Mouse (Mus musculus) hindbrain, embryonic 12.5 days (tissue): ENCODE data around the gene Kcnma1. TPM values are rescaled to one million over a fixed set of nuclear protein-coding genes. Genes with fewer than 3 reads are reported as not detected.

Experiments
- ATAC-seq: fragments of 200-750 bp; cut with Nextera tagmentation; 2 replicates; pipeline ENCODE4 v1.8.0; 2017; ENCODE audit warnings: moderate TSS enrichment; ENCODE audit not compliant: low FRiP score
- H3K27ac ChIP-seq: fragments of 300-500 bp; sonication (generic); 2 replicates; pipeline ENCODE4 v1.5.1; 2016; ENCODE audit warnings: mild to moderate bottlenecking
- H3K27me3 ChIP-seq: fragments of 300-500 bp; sonication (generic); 2 replicates; pipeline ENCODE4 v1.6.1; 2016; ENCODE audit warnings: mild to moderate bottlenecking
- H3K36me3 ChIP-seq: fragments of 300-500 bp; sonication (generic); 2 replicates; pipeline ENCODE4 v1.6.1; 2016; ENCODE audit warnings: mild to moderate bottlenecking
- H3K4me1 ChIP-seq: fragments of 300-500 bp; sonication (generic); 2 replicates; pipeline ENCODE4 v1.6.1; 2016
- H3K4me2 ChIP-seq: fragments of 300-500 bp; sonication (generic); replicated peaks from 2 replicates; pipeline ENCODE4 v1.6.1; 2016; ENCODE audit warnings: mild to moderate bottlenecking
- H3K4me3 ChIP-seq: fragments of 300-500 bp; sonication (generic); 2 replicates; pipeline ENCODE4 v1.5.1; 2016; ENCODE audit warnings: mild to moderate bottlenecking
- H3K9ac ChIP-seq: fragments of 300-500 bp; sonication (generic); 2 replicates; pipeline ENCODE4 v1.6.1; 2016; ENCODE audit warnings: mild to moderate bottlenecking, moderate library complexity
- H3K9me3 ChIP-seq: fragments of 300-500 bp; sonication (generic); replicated peaks from 2 replicates; pipeline ENCODE4 v1.6.1; 2016; ENCODE audit warnings: mild to moderate bottlenecking
- WGBS: fragments of 180-500 bp; shearing (Covaris S2); methylation state at CpG from one replicate; pipeline ENCODE4 v1.1.7; 2016; 5-methylcytosine and 5-hydroxymethylcytosine counted together
- polyA plus RNA-seq: library from polyadenylated mRNA; unstranded; fragments of >200 nt; fragmentation: Nextera tagmentation; extraction: Ambion mirVana; gene quantifications from 2 replicates; pipeline ENCODE4 v1.2.1, GENCODE M21; 2016

Gene Kcnma1
- polyA plus RNA-seq, 1 experiment from 2014 or later: 5.0 TPM

GRCm38 (mm10) chr14:23602054-23602453 lies 412.2 kb downstream of the Kcnma1 start:
- Histone ChIP-seq H3K9ac (no peak overlapping the region), H3K4me3 (no peak overlapping the region), H3K27ac (no peak overlapping the region), H3K4me1 (no peaks in the 10 kb centered on the region), H3K9me3 (no peaks in the 10 kb centered on the region), H3K4me2 (no peak overlapping the region), H3K36me3 (no peaks in the 10 kb centered on the region), H3K27me3 (no peaks in the 10 kb centered on the region)
- no peak for ATAC-seq
- WGBS: 80% methylated on average over 2 of the region's 2 CpGs

- 0 out of 2 replicates have a peak, but pooled peaks cover 3% of the 10 kb centered on the region for H3K4me1 ChIP-seq
- no peak overlapping the region for H3K4me2 ChIP-seq
- H3K36me3 ChIP-seq: no peaks in the 10 kb centered on the region
- 88% methylated on average over 5 of the region's 5 CpGs for WGBS
- no peak overlapping the region for H3K27ac ChIP-seq
- no peak overlapping the region for H3K4me3 ChIP-seq
- no peak overlapping the region for H3K9ac ChIP-seq
- ATAC-seq: no peak
- H3K27me3 ChIP-seq: no peaks in the 10 kb centered on the region
- no peaks in the 10 kb centered on the region for H3K9me3 ChIP-seq
These were observed 419.7 kb downstream of the Kcnma1 start for GRCm38 (mm10) chr14:23594629-23595028.

GRCm38 (mm10) chr14:23592826-23593447 lies 421.4 kb downstream of the Kcnma1 start:
- ATAC-seq: no peak; the same call in 1 of the 2 replicates
- no peak overlapping the region for H3K9ac ChIP-seq
- H3K27ac ChIP-seq: no peak overlapping the region
- H3K27me3 ChIP-seq: no peaks in the 10 kb centered on the region
- 0 out of 2 replicates have a peak, but pooled peaks cover 3% of the 10 kb centered on the region for H3K4me1 ChIP-seq
- no peaks in the 10 kb centered on the region for H3K9me3 ChIP-seq
- 22% methylated on average over 6 of the region's 6 CpGs for WGBS
- no peak overlapping the region for H3K4me3 ChIP-seq
- no peak overlapping the region for H3K4me2 ChIP-seq
- H3K36me3 ChIP-seq: no peaks in the 10 kb centered on the region

- no peaks in the 10 kb centered on the region for H3K36me3 ChIP-seq
- 64% methylated on average over 7 of the region's 7 CpGs for WGBS
- H3K9me3 ChIP-seq: no peaks in the 10 kb centered on the region
- no peaks in the 10 kb centered on the region for H3K27me3 ChIP-seq
- no peak overlapping the region for H3K4me3 ChIP-seq
- no peak overlapping the region for H3K27ac ChIP-seq
- ATAC-seq: no peak
- no peak overlapping the region for H3K4me2 ChIP-seq
- H3K4me1 ChIP-seq: 0 out of 2 replicates have a peak, but pooled peaks cover 3% of the 10 kb centered on the region
- H3K9ac ChIP-seq: no peak overlapping the region
These were observed 424.4 kb downstream of the Kcnma1 start for GRCm38 (mm10) chr14:23589744-23590481.

GRCm38 (mm10) chr14:23587451-23587850 lies 426.8 kb downstream of the Kcnma1 start:
- no peaks in the 10 kb centered on the region for H3K4me1 ChIP-seq
- WGBS: 87% methylated on average over 9 of the region's 9 CpGs
- H3K4me2 ChIP-seq: no peak overlapping the region
- ATAC-seq: no peak
- no peak overlapping the region for H3K9ac ChIP-seq
- no peaks in the 10 kb centered on the region for H3K9me3 ChIP-seq
- H3K4me3 ChIP-seq: no peak overlapping the region
- H3K27me3 ChIP-seq: no peaks in the 10 kb centered on the region
- no peaks in the 10 kb centered on the region for H3K36me3 ChIP-seq
- no peak overlapping the region for H3K27ac ChIP-seq

GRCm38 (mm10) chr14:23583235-23583634 lies 431.1 kb downstream of the Kcnma1 start:
- 20% methylated on average over 2 of the region's 2 CpGs for WGBS

GRCm38 (mm10) chr14:23581282-23581681 lies 433.0 kb downstream of the Kcnma1 start:
- Histone ChIP-seq H3K27me3 (0 out of 2 replicates have a peak, but pooled peaks cover 3% of the 10 kb centered on the region), H3K36me3 (no peaks in the 10 kb centered on the region), H3K4me3 (no peak overlapping the region), H3K4me1 (no peaks in the 10 kb centered on the region), H3K27ac (no peak overlapping the region), H3K9me3 (no peaks in the 10 kb centered on the region), H3K4me2 (no peak overlapping the region), H3K9ac (no peak overlapping the region)
- no peak for ATAC-seq
- WGBS: 79% methylated on average over 3 of the region's 3 CpGs

More at GRCm38 (mm10) chr14:23583235-23583634, 431.1 kb downstream of the Kcnma1 start:
- no peak overlapping the region for H3K4me3 ChIP-seq
- ATAC-seq: 0 out of 2 replicates have a peak, but pooled peaks have one; percentile 11
- no peak overlapping the region for H3K27ac ChIP-seq
- no peak overlapping the region for H3K4me2 ChIP-seq
- H3K9ac ChIP-seq: no peak overlapping the region
- no peaks in the 10 kb centered on the region for H3K36me3 ChIP-seq
- H3K27me3 ChIP-seq: 0 out of 2 replicates have a peak, but pooled peaks cover 3% of the 10 kb centered on the region
- no peaks in the 10 kb centered on the region for H3K9me3 ChIP-seq
- no peaks in the 10 kb centered on the region for H3K4me1 ChIP-seq

- Histone ChIP-seq H3K4me3 (no peak overlapping the region), H3K4me1 (no peaks in the 10 kb centered on the region), H3K36me3 (no peaks in the 10 kb centered on the region), H3K9me3 (no peaks in the 10 kb centered on the region), H3K4me2 (no peak overlapping the region), H3K9ac (no peak overlapping the region), H3K27ac (no peak overlapping the region), H3K27me3 (0 out of 2 replicates have a peak, but pooled peaks cover 3% of the 10 kb centered on the region)
- 3% methylated on average over 2 of the region's 2 CpGs for WGBS
- ATAC-seq: no peak
These were observed 438.3 kb downstream of the Kcnma1 start for GRCm38 (mm10) chr14:23575951-23576350.

GRCm38 (mm10) chr14:23574136-23574535 lies 440.2 kb downstream of the Kcnma1 start:
- Histone ChIP-seq H3K27ac (no peak overlapping the region), H3K4me2 (no peak overlapping the region), H3K36me3 (no peaks in the 10 kb centered on the region), H3K4me3 (no peak overlapping the region), H3K9ac (no peak overlapping the region), H3K9me3 (no peaks in the 10 kb centered on the region), H3K27me3 (no peaks in the 10 kb centered on the region), H3K4me1 (no peaks in the 10 kb centered on the region)
- no peak for ATAC-seq
- 82% methylated on average over 4 of the region's 4 CpGs for WGBS

- no peaks in the 10 kb centered on the region for H3K27me3 ChIP-seq
- no peak for ATAC-seq
- H3K9ac ChIP-seq: no peak overlapping the region
- no peaks in the 10 kb centered on the region for H3K36me3 ChIP-seq
- no peaks in the 10 kb centered on the region for H3K9me3 ChIP-seq
- 64% methylated on average over 3 of the region's 3 CpGs for WGBS
- H3K4me2 ChIP-seq: no peak overlapping the region
- no peak overlapping the region for H3K4me3 ChIP-seq
- no peak overlapping the region for H3K27ac ChIP-seq
- no peaks in the 10 kb centered on the region for H3K4me1 ChIP-seq
These were observed 440.9 kb downstream of the Kcnma1 start for GRCm38 (mm10) chr14:23573385-23573784.

GRCm38 (mm10) chr14:23572778-23573177 lies 441.5 kb downstream of the Kcnma1 start:
- no peaks in the 10 kb centered on the region for H3K4me1 ChIP-seq
- no peaks in the 10 kb centered on the region for H3K9me3 ChIP-seq
- ATAC-seq: no peak
- no peak overlapping the region for H3K4me3 ChIP-seq
- 57% methylated on average over 1 of the region's 1 CpGs for WGBS
- H3K27me3 ChIP-seq: no peaks in the 10 kb centered on the region
- H3K27ac ChIP-seq: no peak overlapping the region
- no peak overlapping the region for H3K9ac ChIP-seq
- H3K4me2 ChIP-seq: no peak overlapping the region
- H3K36me3 ChIP-seq: no peaks in the 10 kb centered on the region

- H3K9ac ChIP-seq: no peak overlapping the region
- WGBS: 63% methylated on average over 1 of the region's 1 CpGs
- H3K4me3 ChIP-seq: no peak overlapping the region
- no peak for ATAC-seq
- H3K4me1 ChIP-seq: no peaks in the 10 kb centered on the region
- no peaks in the 10 kb centered on the region for H3K9me3 ChIP-seq
- H3K4me2 ChIP-seq: no peak overlapping the region
- no peak overlapping the region for H3K27ac ChIP-seq
- no peaks in the 10 kb centered on the region for H3K27me3 ChIP-seq
- H3K36me3 ChIP-seq: no peaks in the 10 kb centered on the region
These were observed 444.0 kb downstream of the Kcnma1 start for GRCm38 (mm10) chr14:23570251-23570650.
